Mouse (Mus musculus): ENCODE data around the gene Ptprm. TPM values are rescaled to one million over a fixed set of nuclear protein-coding genes. Genes with fewer than 3 reads are reported as not detected.

Gene Ptprm
- polyA plus RNA-seq, 1 experiment from 2014 or later = 13.7 TPM

DNA sequence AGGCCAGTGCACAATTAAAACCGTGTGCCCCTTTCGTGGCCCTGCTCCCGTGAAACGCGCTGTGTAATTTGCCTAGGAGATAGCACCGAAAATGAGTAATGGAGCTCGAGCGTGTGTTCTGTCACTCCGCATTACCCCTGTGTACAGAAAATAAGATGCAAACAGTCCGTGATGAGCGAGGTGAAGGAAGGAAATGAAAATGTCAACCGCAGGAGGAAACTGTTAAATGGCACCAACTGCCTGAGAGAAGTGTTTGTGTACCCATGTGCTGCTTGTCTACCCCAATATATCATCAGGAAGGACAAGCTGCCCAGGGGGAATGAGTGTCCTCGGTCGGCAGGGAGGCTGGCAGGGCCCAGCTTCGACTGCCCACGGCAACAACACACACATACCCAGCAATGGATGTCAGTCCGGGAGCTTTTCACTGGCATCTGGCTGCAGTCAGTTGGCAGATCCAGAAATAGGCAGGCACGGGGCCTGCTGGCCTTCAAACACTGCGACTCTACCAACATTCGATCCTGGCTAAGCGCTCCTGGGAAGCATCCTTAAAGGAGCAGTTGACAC, 79.6 kb downstream of the Ptprm start:
- peak; percentile 55 for ATAC-seq

DNA sequence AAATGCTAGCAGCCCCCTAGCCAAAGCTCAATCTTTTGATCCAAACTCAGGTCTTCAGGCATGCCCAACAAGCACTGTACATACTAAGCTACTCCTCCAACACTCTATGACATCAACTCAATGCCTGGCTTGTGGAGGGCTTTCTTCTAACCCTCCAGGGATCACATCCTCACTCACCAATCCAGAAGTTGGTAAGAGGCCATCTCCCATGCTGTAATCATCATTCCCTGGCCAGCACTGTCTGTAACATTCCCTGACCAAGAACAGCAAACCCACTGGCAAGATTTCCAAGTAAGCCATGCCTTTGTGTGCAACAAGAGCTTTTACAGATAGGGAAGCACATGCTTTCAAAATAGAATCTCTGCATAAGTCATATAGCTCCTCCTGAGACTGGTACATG, 81.3 kb downstream of the Ptprm start:
- no peaks in the 10 kb centered on the region for H3K36me3 ChIP-seq (ENCODE audit: control insufficient read depth, insufficient read depth)
- ATAC-seq = no peak
- peaks cover 5% of the 10 kb centered on the region; the same call in 1 of the 2 replicates for H3K4me1 ChIP-seq (replicated peaks; ENCODE audit: control insufficient read depth, insufficient read depth, low read length)
- H3K9me3 ChIP-seq (ENCODE audit: control insufficient read depth, low read length) = no peaks in the 10 kb centered on the region
- H3K9ac ChIP-seq (replicated peaks; ENCODE audit: low read depth, low read length) = no peak overlapping the region
- no peak overlapping the region for H3K4me3 ChIP-seq (replicated peaks; ENCODE audit: low read length)
- no peak overlapping the region for H3K27ac ChIP-seq (ENCODE audit: low read length)
- H3K4me2 ChIP-seq (ENCODE audit: low read length) = no peak overlapping the region
- no peaks in the 10 kb centered on the region for H3K27me3 ChIP-seq (replicated peaks; ENCODE audit: control insufficient read depth, insufficient read depth, low read length)

More for the DNA sequence above, 79.6 kb downstream of the Ptprm start:
- no peaks in the 10 kb centered on the region for H3K36me3 ChIP-seq (ENCODE audit: control insufficient read depth, insufficient read depth)
- H3K9ac ChIP-seq (replicated peaks; ENCODE audit: low read depth, low read length) = no peak overlapping the region
- H3K9me3 ChIP-seq (ENCODE audit: control insufficient read depth, low read length) = no peaks in the 10 kb centered on the region
- 69% methylated on average over 21 of the region's 21 CpGs for WGBS
- H3K4me1 ChIP-seq (replicated peaks; ENCODE audit: control insufficient read depth, insufficient read depth, low read length) = peaks cover 5% of the 10 kb centered on the region; the same call in 1 of the 2 replicates
- no peaks in the 10 kb centered on the region for H3K27me3 ChIP-seq (replicated peaks; ENCODE audit: control insufficient read depth, insufficient read depth, low read length)
- no peak overlapping the region for H3K4me3 ChIP-seq (replicated peaks; ENCODE audit: low read length)
- no peak overlapping the region for H3K27ac ChIP-seq (ENCODE audit: low read length)
- no peak overlapping the region for H3K4me2 ChIP-seq (ENCODE audit: low read length)

DNA sequence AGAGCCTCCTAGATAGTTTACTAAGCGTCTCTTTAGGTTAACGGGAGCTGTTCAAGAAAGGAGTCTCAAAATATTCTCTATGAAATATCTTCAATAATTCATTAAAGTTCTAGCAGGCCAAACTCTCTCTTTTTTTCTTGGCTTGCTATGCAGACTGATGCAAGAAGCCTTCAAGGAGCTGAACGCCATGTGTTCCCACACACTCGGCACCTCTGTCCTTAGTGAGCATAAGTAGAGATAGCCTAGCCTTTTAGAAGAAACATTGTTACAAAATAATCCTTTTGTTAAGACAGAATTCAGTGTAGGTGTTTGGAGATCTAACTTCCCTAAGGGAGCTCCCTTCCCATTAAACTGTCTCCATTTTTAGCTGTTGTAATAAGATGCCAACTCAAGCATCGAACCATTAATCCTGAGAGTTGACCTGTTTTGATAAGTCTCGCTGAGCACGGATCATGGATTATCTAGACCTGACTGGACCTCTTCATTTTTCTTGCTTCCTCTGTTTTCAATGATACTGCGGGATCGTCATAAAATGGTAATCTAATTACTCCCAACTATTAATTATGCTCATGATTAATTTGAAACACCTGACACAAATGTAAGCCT, 85.7 kb downstream of the Ptprm start:
- no peak for ATAC-seq
- H3K4me1 ChIP-seq (replicated peaks; ENCODE audit: control insufficient read depth, insufficient read depth, low read length) = no peaks in the 10 kb centered on the region
- no peak overlapping the region for H3K27ac ChIP-seq (ENCODE audit: low read length)
- no peaks in the 10 kb centered on the region for H3K36me3 ChIP-seq (ENCODE audit: control insufficient read depth, insufficient read depth)
- no peaks in the 10 kb centered on the region for H3K9me3 ChIP-seq (ENCODE audit: control insufficient read depth, low read length)
- H3K9ac ChIP-seq (replicated peaks; ENCODE audit: low read depth, low read length) = no peak overlapping the region
- WGBS = 67% methylated on average over 9 of the region's 9 CpGs
- H3K4me2 ChIP-seq (ENCODE audit: low read length) = no peak overlapping the region
- no peak overlapping the region for H3K4me3 ChIP-seq (replicated peaks; ENCODE audit: low read length)
- H3K27me3 ChIP-seq (replicated peaks; ENCODE audit: control insufficient read depth, insufficient read depth, low read length) = no peaks in the 10 kb centered on the region

DNA sequence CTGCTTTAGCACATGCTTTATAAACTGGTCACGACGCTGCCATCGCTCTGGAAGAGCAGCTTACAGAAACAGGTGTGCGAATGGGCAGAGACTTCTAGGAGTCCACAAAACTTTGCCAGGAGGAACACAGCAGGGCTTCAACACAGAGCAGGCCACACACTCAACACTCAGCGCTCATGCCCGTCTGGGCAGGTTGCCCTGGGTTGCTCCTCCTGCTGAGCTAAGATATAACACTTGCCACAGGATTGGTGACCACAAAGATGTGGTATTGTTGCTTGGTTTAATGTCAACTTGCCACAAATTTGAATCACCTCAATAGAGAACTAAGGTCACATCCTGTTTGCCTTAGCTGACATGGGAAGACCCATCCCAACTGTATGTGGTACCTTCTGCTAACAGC, 88.0 kb downstream of the Ptprm start:
- Histone ChIP-seq H3K4me3 (replicated peaks; ENCODE audit: low read length) (no peak overlapping the region), H3K4me2 (ENCODE audit: low read length) (no peak overlapping the region), H3K27me3 (replicated peaks; ENCODE audit: control insufficient read depth, insufficient read depth, low read length) (no peaks in the 10 kb centered on the region), H3K27ac (ENCODE audit: low read length) (no peak overlapping the region), H3K36me3 (ENCODE audit: control insufficient read depth, insufficient read depth) (no peaks in the 10 kb centered on the region), H3K9ac (replicated peaks; ENCODE audit: low read depth, low read length) (no peak overlapping the region), H3K4me1 (replicated peaks; ENCODE audit: control insufficient read depth, insufficient read depth, low read length) (no peaks in the 10 kb centered on the region), H3K9me3 (ENCODE audit: control insufficient read depth, low read length) (no peaks in the 10 kb centered on the region)
- no peak for ATAC-seq
- 97% methylated on average over 6 of the region's 6 CpGs for WGBS

DNA sequence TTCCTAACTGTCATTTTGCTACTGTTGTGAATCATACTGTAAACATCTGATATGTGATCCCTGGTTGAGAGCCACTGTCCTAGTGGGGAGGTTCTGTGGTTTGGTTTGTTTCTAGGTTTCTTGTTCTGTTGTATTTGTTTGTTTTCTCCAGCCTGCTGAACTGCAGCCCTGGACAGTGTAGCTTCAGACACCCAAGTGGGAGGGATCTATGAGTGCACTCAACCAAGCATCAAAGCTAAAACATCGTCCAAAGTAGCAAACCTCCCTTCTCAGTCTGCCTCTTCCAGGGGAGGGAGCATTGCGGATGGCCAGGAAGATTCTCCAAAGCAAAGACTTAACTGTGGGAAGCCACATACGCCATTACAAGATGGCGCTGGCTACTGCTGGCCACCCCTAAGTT, 88.7 kb downstream of the Ptprm start:
- no peaks in the 10 kb centered on the region for H3K36me3 ChIP-seq (ENCODE audit: control insufficient read depth, insufficient read depth)
- no peaks in the 10 kb centered on the region for H3K9me3 ChIP-seq (ENCODE audit: control insufficient read depth, low read length)
- no peaks in the 10 kb centered on the region for H3K4me1 ChIP-seq (replicated peaks; ENCODE audit: control insufficient read depth, insufficient read depth, low read length)
- H3K4me3 ChIP-seq (replicated peaks; ENCODE audit: low read length) = no peak overlapping the region
- H3K27ac ChIP-seq (ENCODE audit: low read length) = no peak overlapping the region
- no peak overlapping the region for H3K4me2 ChIP-seq (ENCODE audit: low read length)
- no peaks in the 10 kb centered on the region for H3K27me3 ChIP-seq (replicated peaks; ENCODE audit: control insufficient read depth, insufficient read depth, low read length)
- no peak for ATAC-seq
- WGBS = 87% methylated on average over 4 of the region's 4 CpGs
- no peak overlapping the region for H3K9ac ChIP-seq (replicated peaks; ENCODE audit: low read depth, low read length)

DNA sequence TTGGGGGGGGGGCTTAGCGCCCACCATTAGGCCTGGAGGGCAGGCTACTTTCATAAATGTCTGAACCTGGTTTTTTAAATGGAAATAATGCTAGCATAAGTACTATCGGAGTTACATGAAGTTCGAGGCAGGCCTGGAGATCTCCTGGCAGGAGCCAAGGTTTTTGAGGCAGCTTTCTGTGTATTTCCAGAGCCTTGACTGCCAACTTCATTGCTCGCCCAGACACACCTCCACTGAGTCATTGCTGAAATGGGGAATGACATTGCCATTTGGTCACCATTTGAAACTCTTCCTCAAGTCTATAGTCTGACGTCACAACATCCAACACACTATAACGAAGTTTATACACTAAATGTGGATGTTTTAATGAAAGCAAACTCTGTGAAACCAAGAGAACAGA, 89.5 kb downstream of the Ptprm start:
- 91% methylated on average over 6 of the region's 6 CpGs for WGBS
- no peak for ATAC-seq
- Histone ChIP-seq H3K4me1 (replicated peaks; ENCODE audit: control insufficient read depth, insufficient read depth, low read length) (no peaks in the 10 kb centered on the region), H3K27ac (ENCODE audit: low read length) (no peak overlapping the region), H3K4me3 (replicated peaks; ENCODE audit: low read length) (no peak overlapping the region), H3K9me3 (ENCODE audit: control insufficient read depth, low read length) (no peaks in the 10 kb centered on the region), H3K27me3 (replicated peaks; ENCODE audit: control insufficient read depth, insufficient read depth, low read length) (no peaks in the 10 kb centered on the region), H3K9ac (replicated peaks; ENCODE audit: low read depth, low read length) (no peak overlapping the region), H3K4me2 (ENCODE audit: low read length) (no peak overlapping the region), H3K36me3 (ENCODE audit: control insufficient read depth, insufficient read depth) (no peaks in the 10 kb centered on the region)

DNA sequence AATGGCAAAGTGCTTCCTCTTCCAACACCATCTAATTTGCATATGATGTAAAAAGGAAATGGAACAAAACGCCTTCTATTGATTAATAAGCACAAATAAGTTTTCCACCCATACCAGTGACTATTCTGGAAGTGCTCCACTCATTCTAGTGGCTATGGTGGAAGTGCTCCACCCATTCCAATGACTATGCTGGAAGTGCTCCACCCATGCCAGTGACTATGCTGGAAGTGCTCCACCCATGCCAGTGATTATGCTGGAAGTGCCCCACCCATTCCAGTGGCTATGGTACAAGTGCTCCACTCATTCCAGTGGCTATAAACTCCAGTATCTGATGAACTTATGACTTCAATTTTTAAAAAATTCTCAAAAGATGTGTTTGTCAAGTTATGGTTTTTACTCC, 91.2 kb downstream of the Ptprm start:
- H3K27ac ChIP-seq (ENCODE audit: low read length) = no peak overlapping the region
- no peak overlapping the region for H3K4me3 ChIP-seq (replicated peaks; ENCODE audit: low read length)
- no peaks in the 10 kb centered on the region for H3K27me3 ChIP-seq (replicated peaks; ENCODE audit: control insufficient read depth, insufficient read depth, low read length)
- H3K4me1 ChIP-seq (replicated peaks; ENCODE audit: control insufficient read depth, insufficient read depth, low read length) = no peaks in the 10 kb centered on the region
- H3K36me3 ChIP-seq (ENCODE audit: control insufficient read depth, insufficient read depth) = no peaks in the 10 kb centered on the region
- H3K4me2 ChIP-seq (ENCODE audit: low read length) = no peak overlapping the region
- no peak overlapping the region for H3K9ac ChIP-seq (replicated peaks; ENCODE audit: low read depth, low read length)
- WGBS = 82% methylated on average over 1 of the region's 1 CpGs
- ATAC-seq = no peak
- no peaks in the 10 kb centered on the region for H3K9me3 ChIP-seq (ENCODE audit: control insufficient read depth, low read length)

DNA sequence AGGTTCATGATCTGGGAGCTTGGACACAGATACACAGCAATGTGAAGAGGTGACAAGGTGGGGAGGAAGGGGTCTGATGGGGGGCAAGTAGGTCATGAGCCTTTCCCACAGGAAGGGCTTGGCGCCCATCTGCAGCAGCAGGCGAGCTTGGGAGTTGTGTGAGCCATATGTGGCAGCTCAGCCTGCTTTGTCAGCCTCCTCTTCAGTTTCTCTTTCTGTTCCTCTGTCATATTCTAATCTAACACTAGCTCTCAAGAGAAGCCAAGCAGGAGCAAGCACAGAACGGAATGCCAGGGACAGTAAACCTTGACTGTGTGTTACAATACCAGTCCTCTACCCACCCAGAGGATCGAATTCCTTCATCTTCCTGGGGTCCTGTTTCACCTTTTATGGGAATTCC, 94.2 kb downstream of the Ptprm start:
- Histone ChIP-seq H3K4me2 (ENCODE audit: low read length) (no peak overlapping the region), H3K27me3 (replicated peaks; ENCODE audit: control insufficient read depth, insufficient read depth, low read length) (no peaks in the 10 kb centered on the region), H3K9ac (replicated peaks; ENCODE audit: low read depth, low read length) (no peak overlapping the region), H3K4me3 (replicated peaks; ENCODE audit: low read length) (no peak overlapping the region), H3K36me3 (ENCODE audit: control insufficient read depth, insufficient read depth) (no peaks in the 10 kb centered on the region), H3K4me1 (replicated peaks; ENCODE audit: control insufficient read depth, insufficient read depth, low read length) (no peaks in the 10 kb centered on the region), H3K9me3 (ENCODE audit: control insufficient read depth, low read length) (no peaks in the 10 kb centered on the region), H3K27ac (ENCODE audit: low read length) (no peak overlapping the region)
- WGBS = 91% methylated on average over 4 of the region's 4 CpGs
- no peak for ATAC-seq

DNA sequence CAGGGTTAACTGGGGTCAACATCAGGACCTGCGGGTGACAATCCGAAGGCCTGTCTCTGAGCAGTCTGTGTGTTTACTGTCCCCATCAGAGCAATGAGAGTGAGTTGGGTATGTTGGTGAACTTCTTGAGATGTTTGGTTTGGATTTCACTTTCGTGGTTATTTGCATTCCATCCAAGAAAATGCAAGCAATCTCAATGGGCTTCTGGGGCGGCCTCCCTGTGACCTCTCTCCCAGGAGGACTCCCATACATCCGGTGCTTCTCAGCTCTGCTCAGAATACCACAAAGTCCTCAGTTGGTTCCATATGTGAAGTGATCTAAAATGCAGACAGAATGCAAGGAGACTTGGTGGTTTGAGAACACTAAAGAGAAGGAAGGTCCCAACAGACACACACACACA, 96.5 kb downstream of the Ptprm start:
- 91% methylated on average over 5 of the region's 5 CpGs for WGBS
- Histone ChIP-seq H3K4me2 (ENCODE audit: low read length) (no peak overlapping the region), H3K36me3 (ENCODE audit: control insufficient read depth, insufficient read depth) (no peaks in the 10 kb centered on the region), H3K27me3 (replicated peaks; ENCODE audit: control insufficient read depth, insufficient read depth, low read length) (no peaks in the 10 kb centered on the region), H3K9ac (replicated peaks; ENCODE audit: low read depth, low read length) (no peak overlapping the region), H3K4me3 (replicated peaks; ENCODE audit: low read length) (no peak overlapping the region), H3K9me3 (ENCODE audit: control insufficient read depth, low read length) (no peaks in the 10 kb centered on the region), H3K27ac (ENCODE audit: low read length) (no peak overlapping the region), H3K4me1 (replicated peaks; ENCODE audit: control insufficient read depth, insufficient read depth, low read length) (no peaks in the 10 kb centered on the region)
- no peak for ATAC-seq

DNA sequence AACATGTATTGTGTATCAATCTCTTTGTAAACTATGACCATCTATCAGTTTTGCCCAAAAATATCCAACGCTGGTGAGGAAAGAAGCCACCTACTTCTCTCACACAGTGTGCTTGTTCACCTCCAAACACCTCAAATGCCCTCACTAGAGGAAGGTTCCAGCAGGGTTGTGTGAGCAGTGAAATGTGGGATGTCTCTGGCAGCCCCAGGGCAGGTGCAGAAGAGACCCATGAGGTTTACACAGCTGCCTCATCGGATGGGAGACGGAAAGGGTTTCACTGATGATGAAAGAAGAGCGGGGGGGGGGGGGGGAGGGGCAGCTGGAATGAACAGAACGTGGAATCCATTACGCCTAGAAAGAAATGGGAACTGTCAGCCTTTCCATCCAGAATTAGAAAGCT, 98.1 kb downstream of the Ptprm start:
- H3K9ac ChIP-seq (replicated peaks; ENCODE audit: low read depth, low read length) = no peak overlapping the region
- no peak overlapping the region for H3K4me2 ChIP-seq (ENCODE audit: low read length)
- H3K27me3 ChIP-seq (replicated peaks; ENCODE audit: control insufficient read depth, insufficient read depth, low read length) = no peaks in the 10 kb centered on the region
- 82% methylated on average over 6 of the region's 6 CpGs for WGBS
- no peak overlapping the region for H3K4me3 ChIP-seq (replicated peaks; ENCODE audit: low read length)
- ATAC-seq = no peak
- no peaks in the 10 kb centered on the region for H3K36me3 ChIP-seq (ENCODE audit: control insufficient read depth, insufficient read depth)
- H3K9me3 ChIP-seq (ENCODE audit: control insufficient read depth, low read length) = no peaks in the 10 kb centered on the region
- H3K4me1 ChIP-seq (replicated peaks; ENCODE audit: control insufficient read depth, insufficient read depth, low read length) = no peaks in the 10 kb centered on the region
- H3K27ac ChIP-seq (ENCODE audit: low read length) = no peak overlapping the region
